Mouse (Mus musculus): Measurements from ENCODE around the gene Neo1. TPM values are rescaled to one million over a fixed set of nuclear protein-coding genes. Genes with fewer than 3 reads are reported as not detected.
A peak's percentile ranks its signal among the peaks of the same experiment; 100 is the strongest.

Gene Neo1
- total and polyA plus RNA-seq, 2 experiments from 2014 or later, result 50.4 to 237 TPM

GRCm38 (mm10) chr9:58934776-58935175 lies 101.5 kb downstream of the Neo1 start:
- Histone ChIP-seq H3K4me1 (ENCODE audit: insufficient read depth) (no peaks in the 10 kb centered on the region), H3K36me3 (ENCODE audit: insufficient read depth) (peaks cover under 1% of the 10 kb centered on the region; the same call in 1 of the 2 replicates), H3K4me2 (ENCODE audit: low read depth) (no peak overlapping the region), H3K4me3 (ENCODE audit: low read depth, low read length) (no peak overlapping the region), H3K9ac (no peak overlapping the region), H3K27me3 (ENCODE audit: insufficient read depth, low read length) (no peaks in the 10 kb centered on the region), H3K27ac (ENCODE audit: low read depth, low read length) (no peak overlapping the region), H3K9me3 (ENCODE audit: low read length) (no peaks in the 10 kb centered on the region)
- ATAC-seq, result no peak
- WGBS, result 67% methylated on average over 2 of the region's 2 CpGs
- TF ChIP-seq CTCF (IDR thresholded peaks at IDR 0.05; ENCODE audit: low read depth), result no peak
- no peak for DNase-seq

DNA sequence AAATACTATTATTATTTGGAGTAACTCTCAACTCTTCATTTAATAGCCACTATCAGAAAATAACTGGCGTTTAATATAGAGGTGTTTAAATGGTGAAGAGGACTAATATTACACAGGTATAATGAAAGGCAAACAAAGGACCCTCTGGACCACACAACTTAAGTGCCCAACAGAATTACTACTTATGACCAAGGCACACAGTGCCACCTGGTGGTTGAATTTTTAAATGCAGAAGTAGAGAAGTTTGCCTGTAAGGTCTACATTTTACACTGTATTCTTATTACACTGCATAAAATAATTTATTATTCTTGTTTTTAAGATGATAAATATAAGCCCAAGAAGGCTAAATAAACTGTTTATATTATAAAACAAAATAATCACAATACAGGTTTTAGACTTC lies 108.1 kb downstream of the Neo1 start:
- Histone ChIP-seq H3K36me3 (ENCODE audit: insufficient read depth) (peaks cover 3% of the 10 kb centered on the region; the same call in 1 of the 2 replicates), H3K4me3 (ENCODE audit: low read depth, low read length) (no peak overlapping the region), H3K4me2 (ENCODE audit: low read depth) (no peak overlapping the region), H3K9ac (no peak overlapping the region), H3K4me1 (ENCODE audit: insufficient read depth) (no peaks in the 10 kb centered on the region), H3K27me3 (ENCODE audit: insufficient read depth, low read length) (no peaks in the 10 kb centered on the region), H3K9me3 (ENCODE audit: low read length) (no peaks in the 10 kb centered on the region), H3K27ac (ENCODE audit: low read depth, low read length) (no peak overlapping the region)
- peak; percentile 77 for TF ChIP-seq CTCF (IDR thresholded peaks at IDR 0.05; ENCODE audit: low read depth)
- WGBS, result 25% methylated on average over 1 of the region's 1 CpGs
- DNase-seq (peak; percentile 80), ATAC-seq (no peak)

DNA sequence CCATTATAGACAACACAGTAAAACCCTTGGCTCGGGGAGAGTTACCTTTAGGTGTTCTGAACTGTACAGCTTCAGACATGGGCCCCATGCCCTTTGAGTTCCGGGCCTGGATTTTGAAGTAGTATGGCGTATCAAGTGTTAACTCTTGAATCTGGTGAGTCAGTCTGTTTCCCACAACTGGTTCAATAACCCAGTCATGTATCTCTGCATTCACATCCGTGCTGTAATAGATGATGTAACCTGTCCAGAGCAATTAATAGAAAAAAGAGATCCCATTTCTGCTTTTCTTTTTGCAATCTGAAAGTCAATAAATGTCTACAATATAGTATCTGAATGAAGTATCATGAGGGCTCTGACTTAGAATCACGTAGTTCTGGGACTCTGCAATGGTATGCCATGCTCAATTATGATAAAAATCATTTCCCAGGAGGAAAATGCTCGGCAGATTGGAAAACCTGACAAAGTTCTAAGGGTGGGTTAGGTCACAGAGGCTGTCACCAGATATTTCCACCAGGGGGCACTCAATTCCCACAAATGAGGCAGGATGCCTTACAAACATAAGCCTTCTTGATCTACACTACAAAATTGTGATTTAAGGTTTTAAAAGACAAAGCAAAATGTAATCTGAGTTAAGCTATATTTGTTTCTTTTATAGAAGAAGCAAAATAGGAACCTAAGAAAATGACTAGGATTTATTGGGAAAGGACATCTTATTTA lies 133.2 kb downstream of the Neo1 start:
- H3K4me1 ChIP-seq (ENCODE audit: insufficient read depth), result no peaks in the 10 kb centered on the region
- H3K4me3 ChIP-seq (ENCODE audit: low read depth, low read length), result no peak overlapping the region
- ATAC-seq (peak; percentile 73; the same call in 1 of the 2 replicates), DNase-seq (peak; percentile 83)
- H3K36me3 ChIP-seq (ENCODE audit: insufficient read depth), result peaks cover 38% of the 10 kb centered on the region
- peak; percentile 80 for TF ChIP-seq CTCF (IDR thresholded peaks at IDR 0.05; ENCODE audit: low read depth)
- H3K9ac ChIP-seq, result no peak overlapping the region
- no peaks in the 10 kb centered on the region for H3K27me3 ChIP-seq (ENCODE audit: insufficient read depth, low read length)
- 64% methylated on average over 6 of the region's 6 CpGs for WGBS
- no peak overlapping the region for H3K4me2 ChIP-seq (ENCODE audit: low read depth)
- H3K9me3 ChIP-seq (ENCODE audit: low read length), result no peaks in the 10 kb centered on the region
- no peak overlapping the region for H3K27ac ChIP-seq (ENCODE audit: low read depth, low read length)

DNA sequence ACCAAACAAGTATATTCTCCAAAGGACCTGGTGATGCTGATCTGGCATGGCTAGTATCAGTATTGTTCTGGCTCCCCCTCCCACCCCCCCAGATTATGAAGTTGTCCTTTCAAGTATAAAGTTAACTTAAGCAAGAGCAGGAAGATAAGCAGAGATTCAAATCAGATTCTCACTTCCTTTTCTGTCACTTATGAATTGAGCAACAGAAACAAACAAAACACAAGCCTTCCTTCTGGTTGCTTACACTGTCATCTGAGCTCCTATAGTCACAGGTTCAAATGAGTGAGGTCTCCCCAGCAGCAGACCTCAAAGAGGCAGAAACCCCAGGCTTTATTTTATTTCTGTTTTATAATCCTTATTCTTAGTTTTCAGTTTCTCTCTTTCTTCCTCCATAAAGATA lies 136.6 kb downstream of the Neo1 start:
- Histone ChIP-seq H3K4me3 (ENCODE audit: low read depth, low read length) (no peak overlapping the region), H3K9ac (no peak overlapping the region)

GRCm38 (mm10) chr9:58891840-58892640 lies 144.2 kb downstream of the Neo1 start:
- peaks cover 46% of the 10 kb centered on the region for H3K36me3 ChIP-seq (ENCODE audit: insufficient read depth)
- H3K4me3 ChIP-seq (ENCODE audit: low read depth, low read length), result no peak overlapping the region
- no peak overlapping the region for H3K27ac ChIP-seq (ENCODE audit: low read depth, low read length)
- no peak for TF ChIP-seq CTCF (IDR thresholded peaks at IDR 0.05; ENCODE audit: low read depth)
- H3K27me3 ChIP-seq (ENCODE audit: insufficient read depth, low read length), result no peaks in the 10 kb centered on the region
- H3K9me3 ChIP-seq (ENCODE audit: low read length), result no peaks in the 10 kb centered on the region
- no peaks in the 10 kb centered on the region for H3K4me1 ChIP-seq (ENCODE audit: insufficient read depth)
- DNase-seq (no peak), ATAC-seq (no peak)
- no peak overlapping the region for H3K9ac ChIP-seq
- 91% methylated on average over 6 of the region's 6 CpGs for WGBS
- H3K4me2 ChIP-seq (ENCODE audit: low read depth), result no peak overlapping the region

More for the DNA sequence above, 136.6 kb downstream of the Neo1 start:
- no peak for TF ChIP-seq CTCF (IDR thresholded peaks at IDR 0.05; ENCODE audit: low read depth)
- H3K27me3 ChIP-seq (ENCODE audit: insufficient read depth, low read length), result no peaks in the 10 kb centered on the region
- DNase-seq (no peak), ATAC-seq (no peak)
- H3K4me2 ChIP-seq (ENCODE audit: low read depth), result no peak overlapping the region
- peaks cover 25% of the 10 kb centered on the region for H3K36me3 ChIP-seq (ENCODE audit: insufficient read depth)
- no peaks in the 10 kb centered on the region for H3K9me3 ChIP-seq (ENCODE audit: low read length)
- H3K27ac ChIP-seq (ENCODE audit: low read depth, low read length), result no peak overlapping the region
- no peaks in the 10 kb centered on the region for H3K4me1 ChIP-seq (ENCODE audit: insufficient read depth)

- no peaks in the 10 kb centered on the region for H3K4me1 ChIP-seq (ENCODE audit: insufficient read depth)
- ATAC-seq, result no peak
- H3K27me3 ChIP-seq (ENCODE audit: insufficient read depth, low read length), result no peaks in the 10 kb centered on the region
- H3K36me3 ChIP-seq (ENCODE audit: insufficient read depth), result peaks cover 50% of the 10 kb centered on the region
- DNase-seq, result no peak
- H3K4me2 ChIP-seq (ENCODE audit: low read depth), result no peak overlapping the region
- no peak overlapping the region for H3K27ac ChIP-seq (ENCODE audit: low read depth, low read length)
- 93% methylated on average over 8 of the region's 8 CpGs for WGBS
- H3K9ac ChIP-seq, result no peak overlapping the region
- H3K9me3 ChIP-seq (ENCODE audit: low read length), result no peaks in the 10 kb centered on the region
- H3K4me3 ChIP-seq (ENCODE audit: low read depth, low read length), result no peak overlapping the region
- TF ChIP-seq CTCF (IDR thresholded peaks at IDR 0.05; ENCODE audit: low read depth), result no peak
Observed at GRCm38 (mm10) chr9:58890893-58891292, 145.3 kb downstream of the Neo1 start.
